Mouse (Mus musculus) forebrain, embryonic 12.5 days (tissue): Measurements from ENCODE around the gene Krt81. TPM values are rescaled to one million over a fixed set of nuclear protein-coding genes. Genes with fewer than 3 reads are reported as not detected.

ENCODE experiments used
- ATAC-seq: fragments of 200-750 bp; cut with Nextera tagmentation; 2 replicates; pipeline ENCODE4 v1.8.0; 2017; ENCODE audit warnings: moderate TSS enrichment; ENCODE audit not compliant: low FRiP score
- H3K27ac ChIP-seq: fragments of 300-500 bp; sonication (generic); 2 replicates; pipeline ENCODE4 v1.5.1; 2016; ENCODE audit warnings: mild to moderate bottlenecking
- H3K27me3 ChIP-seq: fragments of 300-500 bp; sonication (generic); 2 replicates; pipeline ENCODE4 v1.6.1; 2016; ENCODE audit warnings: mild to moderate bottlenecking
- H3K36me3 ChIP-seq: fragments of 300-500 bp; sonication (generic); replicated peaks from 2 replicates; pipeline ENCODE4 v1.6.1; 2016; ENCODE audit warnings: mild to moderate bottlenecking
- H3K4me1 ChIP-seq: fragments of 300-500 bp; sonication (generic); 2 replicates; pipeline ENCODE4 v1.6.1; 2016
- H3K4me2 ChIP-seq: fragments of 300-500 bp; sonication (generic); 2 replicates; pipeline ENCODE4 v1.6.1; 2016; ENCODE audit warnings: mild to moderate bottlenecking, moderate library complexity
- H3K4me3 ChIP-seq: fragments of 300-500 bp; sonication (generic); replicated peaks from 2 replicates; pipeline ENCODE4 v1.5.1; 2016; ENCODE audit warnings: mild to moderate bottlenecking
- H3K9ac ChIP-seq: fragments of 300-500 bp; sonication (generic); 2 replicates; pipeline ENCODE4 v1.6.1; 2016; ENCODE audit warnings: mild to moderate bottlenecking
- H3K9me3 ChIP-seq: fragments of 300-500 bp; sonication (generic); 2 replicates; pipeline ENCODE4 v1.6.1; 2016
- whole genome bisulfite sequencing: fragments of 180-500 bp; shearing (Covaris S2); methylation state at CpG from one replicate; pipeline ENCODE4 v1.1.7; 2016; 5-methylcytosine and 5-hydroxymethylcytosine counted together
- polyA plus RNA-seq: library from polyadenylated mRNA; unstranded; fragments of >200 nt; fragmentation: Nextera tagmentation; extraction: Ambion mirVana; gene quantifications from 2 replicates; pipeline ENCODE4 v1.2.1, GENCODE M21; 2016

Gene Krt81
- polyA plus RNA-seq, 1 experiment from 2014 or later, result not detected

DNA sequence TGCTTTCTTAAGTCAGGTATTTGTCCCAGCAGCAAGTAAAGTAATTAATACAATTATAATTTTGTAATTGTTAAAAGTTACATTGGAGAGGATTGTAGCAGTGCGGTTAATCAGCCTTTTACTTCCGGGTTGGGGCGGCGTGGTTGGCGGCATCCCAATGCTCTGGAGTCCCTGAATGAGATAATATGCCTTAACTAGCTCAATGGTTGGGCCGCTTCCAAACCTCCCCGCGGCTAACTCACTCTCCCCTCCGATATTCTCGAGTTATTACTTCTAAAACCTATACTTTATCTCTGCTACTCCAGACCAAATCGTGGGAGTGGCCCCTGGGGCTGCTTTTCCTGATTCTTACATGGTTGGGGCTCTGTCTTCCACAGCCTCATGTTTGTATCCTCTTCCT is 17.0 kb downstream of the Krt81 start:
- H3K9ac ChIP-seq, result no peak overlapping the region
- H3K4me1 ChIP-seq, result no peaks in the 10 kb centered on the region
- H3K36me3 ChIP-seq, result no peaks in the 10 kb centered on the region
- no peak overlapping the region for H3K4me3 ChIP-seq
- H3K9me3 ChIP-seq, result no peaks in the 10 kb centered on the region
- WGBS, result 70% methylated on average over 11 of the region's 11 CpGs
- no peak for ATAC-seq
- no peak overlapping the region for H3K27ac ChIP-seq
- no peak overlapping the region for H3K4me2 ChIP-seq
- H3K27me3 ChIP-seq, result 0 out of 2 replicates have a peak, but pooled peaks cover 2% of the 10 kb centered on the region

DNA sequence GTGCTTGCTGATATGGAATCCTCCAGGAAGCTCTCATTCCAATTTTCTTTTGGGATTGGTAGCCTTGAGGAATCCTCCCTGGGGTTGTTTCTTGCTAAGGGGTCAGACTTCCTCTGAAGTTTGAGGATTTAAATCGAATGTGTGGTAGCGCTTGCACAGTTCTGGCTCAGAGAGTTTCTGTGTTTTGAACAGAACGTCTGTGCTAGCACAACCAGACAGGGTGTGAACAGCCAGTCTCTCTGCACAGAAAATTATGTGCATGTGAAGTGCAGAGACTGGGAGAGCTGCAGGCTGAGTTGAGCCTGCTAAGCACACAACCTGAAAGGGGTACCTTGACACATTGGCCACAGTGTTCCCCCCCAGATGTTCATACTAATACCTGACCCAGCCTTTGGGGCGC is 22.7 kb downstream of the Krt81 start:
- peaks cover 43% of the 10 kb centered on the region for H3K27me3 ChIP-seq
- 77% methylated on average over 4 of the region's 4 CpGs for WGBS

DNA sequence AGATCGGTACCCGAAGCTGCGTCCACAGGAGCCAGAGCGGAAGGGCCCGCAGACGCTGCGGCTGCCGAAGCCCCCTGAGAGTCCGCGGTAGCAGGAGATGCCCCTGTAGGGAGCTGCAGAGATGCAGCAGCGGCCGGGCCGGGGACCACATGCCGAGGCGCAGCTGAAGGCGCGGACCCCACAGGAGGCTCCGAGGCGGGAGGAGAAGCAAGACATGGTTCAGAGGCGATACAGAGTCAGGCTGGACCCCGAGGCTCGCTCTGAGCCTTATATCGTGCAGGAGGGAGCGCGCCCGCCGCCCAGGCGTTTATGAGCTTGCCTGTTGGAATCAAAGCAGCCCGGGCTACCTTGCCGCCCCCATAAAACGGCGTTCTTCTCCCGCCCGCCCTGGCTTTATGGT is 25.0 kb downstream of the Krt81 start, which contains the start of gene Krt87:
Krt87 (minus strand) TSS at position 250 of the 400 bp plus-strand sequence.
- ATAC-seq, result no peak
- WGBS, result 3% methylated on average over 34 of the region's 34 CpGs
- peak within 1 kb of the TSS; percentile 62 for H3K4me2 ChIP-seq
- no peaks in the 10 kb centered on the region for H3K9me3 ChIP-seq
- H3K4me1 ChIP-seq, result peaks cover 6% of the 10 kb centered on the region
- H3K36me3 ChIP-seq, result no peaks in the 10 kb centered on the region
- H3K4me3 ChIP-seq, result peak within 1 kb of the TSS; percentile 37
- H3K9ac ChIP-seq, result peak within 1 kb of the TSS; percentile 44; the same call in 1 of the 2 replicates
- H3K27ac ChIP-seq, result no peak within 1 kb of the TSS
- peaks cover 43% of the 10 kb centered on the region for H3K27me3 ChIP-seq

More for the DNA sequence above, 22.7 kb downstream of the Krt81 start:
- Histone ChIP-seq H3K4me2 (no peak overlapping the region), H3K27ac (no peak overlapping the region), H3K9ac (no peak overlapping the region), H3K36me3 (no peaks in the 10 kb centered on the region), H3K4me3 (no peak overlapping the region), H3K4me1 (peaks cover 6% of the 10 kb centered on the region), H3K9me3 (no peaks in the 10 kb centered on the region)
- ATAC-seq, result no peak

DNA sequence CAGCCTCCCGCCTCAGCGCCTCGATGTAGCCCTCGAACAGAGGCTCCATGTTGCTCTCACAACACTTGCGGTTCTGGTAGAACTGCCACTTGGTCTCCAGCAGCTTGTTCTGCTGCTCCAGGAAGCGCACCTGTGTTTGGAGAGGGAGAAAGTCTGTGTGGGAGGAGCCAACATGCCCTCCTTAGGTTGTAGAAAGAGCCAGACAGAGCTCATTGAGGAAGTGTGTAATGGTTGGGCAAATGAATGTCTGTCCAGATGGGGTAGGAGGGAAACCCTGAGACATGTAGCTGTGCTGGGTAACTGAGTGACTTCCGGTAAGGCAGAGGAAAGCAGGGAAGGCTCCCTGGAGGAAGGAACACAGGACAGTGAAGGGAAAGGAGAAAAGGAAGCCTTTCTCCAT is 26.9 kb downstream of the Krt81 start:
- no peak overlapping the region for H3K4me3 ChIP-seq
- no peaks in the 10 kb centered on the region for H3K9me3 ChIP-seq
- no peak for ATAC-seq
- no peak overlapping the region for H3K27ac ChIP-seq
- WGBS, result 93% methylated on average over 7 of the region's 7 CpGs
- H3K9ac ChIP-seq, result no peak overlapping the region
- no peaks in the 10 kb centered on the region for H3K36me3 ChIP-seq
- H3K4me1 ChIP-seq, result peaks cover 6% of the 10 kb centered on the region
- peaks cover 43% of the 10 kb centered on the region for H3K27me3 ChIP-seq
- H3K4me2 ChIP-seq, result no peak overlapping the region

DNA sequence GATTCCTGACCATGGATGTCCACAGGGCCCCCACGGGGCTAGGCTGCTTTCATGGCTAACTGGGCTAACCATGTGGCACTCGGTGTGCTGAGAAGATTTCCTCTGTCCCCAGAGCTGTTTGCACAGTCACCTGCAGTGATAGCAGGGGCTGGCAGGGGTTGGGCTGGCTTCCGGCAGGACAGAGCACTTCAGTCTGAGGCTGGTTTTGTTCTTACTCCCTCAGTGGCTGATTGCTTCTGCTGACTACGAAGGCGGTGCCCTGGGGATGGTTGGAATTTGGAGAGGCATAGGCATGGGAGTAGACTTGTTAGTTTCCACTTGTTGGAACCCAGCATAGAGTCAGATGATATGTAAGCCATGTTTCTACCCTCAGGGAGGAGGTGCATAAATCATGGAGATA is 38.6 kb downstream of the Krt81 start:
- 29% methylated on average over 5 of the region's 5 CpGs for WGBS
- H3K27me3 ChIP-seq, result no peaks in the 10 kb centered on the region
- no peak overlapping the region for H3K4me2 ChIP-seq
- H3K36me3 ChIP-seq, result no peaks in the 10 kb centered on the region
- no peaks in the 10 kb centered on the region for H3K4me1 ChIP-seq
- H3K9me3 ChIP-seq, result no peaks in the 10 kb centered on the region
- H3K4me3 ChIP-seq, result no peak overlapping the region
- H3K27ac ChIP-seq, result no peak overlapping the region
- no peak for ATAC-seq
- no peak overlapping the region for H3K9ac ChIP-seq

DNA sequence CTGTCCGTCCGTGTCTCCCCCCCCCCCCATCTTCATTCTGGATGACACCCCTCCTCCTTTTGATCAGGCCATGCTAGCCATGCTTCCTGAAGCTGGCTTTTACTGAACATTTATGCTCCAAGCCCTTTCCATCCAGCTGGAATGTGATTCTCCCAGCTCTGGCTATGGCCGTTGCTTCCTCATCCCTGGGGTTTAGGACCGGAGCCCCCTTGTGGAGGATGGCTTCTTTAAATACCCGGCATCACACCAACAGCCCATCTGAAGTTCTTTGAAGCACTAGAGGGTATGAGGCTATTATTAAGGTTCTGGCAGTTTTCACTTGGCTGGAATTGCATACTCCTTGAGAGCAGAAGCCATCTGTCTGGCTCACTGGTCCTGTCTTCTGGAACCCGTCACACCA is 42.6 kb downstream of the Krt81 start:
- H3K36me3 ChIP-seq, result no peaks in the 10 kb centered on the region
- H3K9ac ChIP-seq, result no peak overlapping the region
- 52% methylated on average over 5 of the region's 6 CpGs for WGBS

DNA sequence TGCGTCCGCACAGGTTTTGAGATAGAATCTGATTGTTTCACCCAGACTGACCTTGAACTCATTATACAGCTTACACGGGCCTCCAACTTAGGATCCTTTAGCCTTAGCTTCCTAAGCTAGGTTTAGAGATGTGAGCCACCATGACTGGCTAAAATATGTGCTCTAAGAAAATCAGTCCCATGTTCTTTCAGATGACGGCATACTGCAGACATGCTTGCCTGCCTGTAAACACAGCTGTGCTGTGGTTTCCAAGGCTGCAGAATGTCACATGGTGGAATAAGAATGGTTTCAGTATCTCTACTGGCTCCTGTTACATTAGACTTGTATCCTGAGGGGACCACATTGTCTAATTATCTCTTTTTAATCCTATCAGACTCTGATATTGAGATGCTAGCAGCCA is 44.6 kb downstream of the Krt81 start:
- Histone ChIP-seq H3K9me3 (no peaks in the 10 kb centered on the region), H3K27ac (no peak overlapping the region), H3K4me3 (no peak overlapping the region), H3K36me3 (no peaks in the 10 kb centered on the region), H3K9ac (no peak overlapping the region), H3K27me3 (0 out of 2 replicates have a peak, but pooled peaks cover 3% of the 10 kb centered on the region), H3K4me1 (no peaks in the 10 kb centered on the region), H3K4me2 (no peak overlapping the region)
- no peak for ATAC-seq
- WGBS, result 92% methylated on average over 4 of the region's 4 CpGs

More for the DNA sequence above, 42.6 kb downstream of the Krt81 start:
- H3K4me3 ChIP-seq, result no peak overlapping the region
- H3K27ac ChIP-seq, result no peak overlapping the region
- no peaks in the 10 kb centered on the region for H3K4me1 ChIP-seq
- no peaks in the 10 kb centered on the region for H3K9me3 ChIP-seq
- no peak for ATAC-seq
- no peaks in the 10 kb centered on the region for H3K27me3 ChIP-seq
- H3K4me2 ChIP-seq, result no peak overlapping the region

DNA sequence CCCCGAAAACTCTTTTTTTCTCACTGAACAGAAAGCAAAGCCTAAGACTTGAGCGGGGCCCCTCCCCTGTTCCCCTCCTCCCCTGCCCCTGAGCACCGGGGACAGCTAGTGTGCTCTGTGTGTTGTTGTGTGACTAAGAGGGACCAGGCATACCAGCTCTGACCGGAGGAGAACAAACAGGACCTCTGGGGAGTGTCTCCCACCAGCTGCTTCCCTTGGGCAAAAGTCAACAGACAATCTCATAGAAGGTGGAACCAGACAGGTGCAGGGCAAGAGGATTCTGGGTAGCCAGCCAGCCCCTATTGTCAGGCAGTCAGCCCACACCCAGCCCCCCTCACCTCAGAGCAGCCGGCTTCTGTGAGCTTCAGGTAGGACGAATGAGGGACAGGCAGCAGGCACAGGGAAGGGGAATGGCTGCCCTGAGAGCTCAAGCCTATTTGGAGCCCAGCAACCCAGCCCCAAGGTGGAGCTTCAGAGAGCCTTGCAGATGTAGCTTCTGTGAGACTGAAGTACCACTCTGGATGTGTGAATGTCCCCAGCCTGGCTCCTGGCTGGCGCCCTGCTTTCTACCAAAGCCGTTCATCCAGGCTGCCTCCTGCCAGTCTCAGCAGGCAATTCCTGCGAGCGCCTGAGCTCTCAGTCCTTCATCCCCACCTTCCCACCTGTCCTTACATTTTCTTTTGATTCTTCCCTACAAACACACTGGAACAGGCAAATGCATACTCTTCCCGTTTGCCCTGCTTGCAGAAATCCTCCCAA is 48.6 kb downstream of the Krt81 start:
- 32% methylated on average over 11 of the region's 11 CpGs for WGBS

DNA sequence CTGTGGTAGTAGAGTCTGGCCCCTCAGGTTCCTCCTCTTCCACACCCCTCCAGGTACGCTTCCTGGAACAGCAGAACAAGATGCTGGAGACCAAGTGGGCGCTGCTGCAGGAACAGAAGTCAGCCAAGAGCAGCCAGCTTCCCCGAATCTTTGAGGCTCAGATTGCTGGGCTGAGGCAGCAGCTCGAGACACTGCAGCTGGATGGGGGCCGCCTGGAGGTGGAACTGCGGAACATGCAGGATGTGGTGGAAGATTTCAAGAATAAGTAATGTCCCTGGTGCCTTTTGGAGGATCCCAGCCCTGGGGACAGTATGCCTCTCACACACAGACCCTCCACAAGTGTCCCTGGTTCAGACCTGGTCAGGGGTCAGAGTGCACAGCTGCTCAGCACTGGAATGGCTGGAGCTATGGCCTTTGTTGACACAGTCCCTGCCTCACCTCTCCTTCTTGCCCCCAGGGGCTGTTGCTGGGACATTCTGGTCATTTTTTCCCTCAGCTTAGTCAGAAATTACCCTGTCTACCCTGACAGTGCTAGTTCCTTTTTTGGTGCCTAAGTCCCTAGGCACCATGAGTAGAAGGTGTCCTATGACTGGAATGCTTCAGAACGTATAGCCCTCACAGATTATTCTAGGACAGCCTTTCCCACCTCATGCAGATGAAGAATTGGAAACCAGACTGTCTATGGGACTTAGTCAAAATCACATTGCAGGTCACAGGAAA is 49.5 kb downstream of the Krt81 start:
- ATAC-seq, result no peak
- Histone ChIP-seq H3K4me2 (no peak overlapping the region), H3K36me3 (no peaks in the 10 kb centered on the region), H3K27ac (no peak overlapping the region), H3K9ac (no peak overlapping the region), H3K4me1 (no peaks in the 10 kb centered on the region), H3K27me3 (peaks cover 39% of the 10 kb centered on the region), H3K9me3 (no peaks in the 10 kb centered on the region), H3K4me3 (no peak overlapping the region)
- 52% methylated on average over 7 of the region's 7 CpGs for WGBS

More for the DNA sequence above, 48.6 kb downstream of the Krt81 start:
- Histone ChIP-seq H3K4me3 (no peak overlapping the region), H3K27me3 (peaks cover 39% of the 10 kb centered on the region), H3K9ac (no peak overlapping the region), H3K36me3 (no peaks in the 10 kb centered on the region), H3K4me1 (no peaks in the 10 kb centered on the region), H3K27ac (no peak overlapping the region), H3K4me2 (no peak overlapping the region), H3K9me3 (no peaks in the 10 kb centered on the region)
- ATAC-seq, result no peak

DNA sequence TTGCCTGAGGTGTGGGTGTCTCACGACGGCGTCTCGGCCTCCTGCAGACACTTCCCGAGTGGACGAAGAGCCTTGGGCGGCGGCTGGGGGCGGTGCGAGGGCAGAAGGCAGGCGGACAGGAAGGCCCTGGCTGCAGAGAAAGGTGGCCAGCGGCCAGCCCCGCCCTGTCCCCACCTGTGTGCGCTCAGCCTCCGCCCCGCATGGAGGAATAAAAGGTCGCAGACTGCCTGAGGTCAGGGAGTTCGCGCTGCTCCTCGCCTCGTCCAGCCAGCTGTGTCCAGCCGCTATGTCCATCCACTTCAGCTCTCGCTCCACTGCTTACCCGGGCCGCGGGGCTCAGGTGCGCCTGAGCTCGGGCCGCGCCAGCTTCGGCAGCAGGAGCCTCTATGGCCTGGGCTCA is 51.4 kb downstream of the Krt81 start:
- no peak overlapping the region for H3K4me3 ChIP-seq
- H3K36me3 ChIP-seq, result no peaks in the 10 kb centered on the region
- no peaks in the 10 kb centered on the region for H3K4me1 ChIP-seq
- 24% methylated on average over 28 of the region's 31 CpGs for WGBS
- no peaks in the 10 kb centered on the region for H3K9me3 ChIP-seq
- no peak overlapping the region for H3K27ac ChIP-seq
- no peak for ATAC-seq
- peaks cover 39% of the 10 kb centered on the region for H3K27me3 ChIP-seq
- H3K9ac ChIP-seq, result no peak overlapping the region
- H3K4me2 ChIP-seq, result no peak overlapping the region

DNA sequence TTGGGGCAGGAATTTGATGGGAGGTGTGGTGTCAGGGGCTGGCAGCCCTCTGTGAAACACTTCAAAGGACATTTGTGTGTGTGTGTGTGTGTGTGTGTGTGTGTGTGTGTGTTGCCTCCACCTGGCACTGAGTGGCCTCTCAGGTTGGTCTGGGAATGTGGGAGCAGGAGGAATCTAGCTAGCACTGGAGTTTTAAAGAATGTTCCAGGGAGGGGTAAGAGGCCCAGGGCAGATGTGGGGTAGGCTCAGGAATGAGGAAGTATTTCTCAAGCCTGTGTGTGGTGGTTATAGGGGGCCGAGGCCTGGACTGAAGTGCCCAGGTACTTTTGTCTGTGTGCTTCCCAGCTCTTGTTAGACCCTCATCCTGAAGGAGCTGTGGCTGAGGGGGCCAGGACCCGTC is 52.8 kb downstream of the Krt81 start, which contains the start of gene Krt7:
Krt7 (plus strand) TSS at position 269 of the 400 bp plus-strand sequence.
- no peaks in the 10 kb centered on the region for H3K4me1 ChIP-seq
- no peaks in the 10 kb centered on the region for H3K9me3 ChIP-seq
- WGBS, result 56% methylated on average over 2 of the region's 2 CpGs
- H3K4me2 ChIP-seq, result no peak within 1 kb of the TSS
- ATAC-seq, result no peak
- H3K4me3 ChIP-seq, result no peak within 1 kb of the TSS
- H3K36me3 ChIP-seq, result no peaks in the 10 kb centered on the region
- peaks cover 39% of the 10 kb centered on the region for H3K27me3 ChIP-seq
- no peak within 1 kb of the TSS for H3K9ac ChIP-seq
- H3K27ac ChIP-seq, result no peak within 1 kb of the TSS
